Mouse (Mus musculus) ES-Bruce4 (cell line): ENCODE results near the gene Tchp. TPM values are rescaled to one million over a fixed set of nuclear protein-coding genes. Genes with fewer than 3 reads are reported as not detected.

ENCODE experiments used
- H3K27ac ChIP-seq: 2 replicates; pipeline ENCODE4 v1.5.1; 2012; ENCODE audit warnings: low read length, inconsistent platforms; ENCODE audit not compliant: insufficient read depth
- H3K27me3 ChIP-seq: 2 replicates; pipeline ENCODE4 v1.6.1; 2012; ENCODE audit warnings: mild to moderate bottlenecking, low read length, inconsistent platforms; ENCODE audit not compliant: control insufficient read depth, poor library complexity, insufficient read depth, severe bottlenecking
- H3K36me3 ChIP-seq: 2 replicates; pipeline ENCODE4 v1.6.1; 2012; ENCODE audit warnings: inconsistent platforms, mild to moderate bottlenecking, low read length, moderate library complexity; ENCODE audit not compliant: control insufficient read depth, poor library complexity, insufficient read depth, severe bottlenecking
- H3K4me1 ChIP-seq: one replicate; pipeline ENCODE4 v1.8.1; 2011; ENCODE audit warnings: low read length; ENCODE audit not compliant: control insufficient read depth, insufficient read depth
- H3K4me3 ChIP-seq: 2 replicates; pipeline ENCODE4 v1.5.1; 2011; ENCODE audit warnings: low read depth, mild to moderate bottlenecking, low read length
- H3K9ac ChIP-seq: 2 replicates; pipeline ENCODE4 v1.6.1; 2012; ENCODE audit warnings: low read depth, mild to moderate bottlenecking, inconsistent platforms; ENCODE audit not compliant: poor library complexity, severe bottlenecking
- H3K9me3 ChIP-seq: replicated peaks from 2 replicates; pipeline ENCODE4 v1.6.1; 2012; ENCODE audit warnings: mild to moderate bottlenecking, low read length, inconsistent platforms; ENCODE audit not compliant: control insufficient read depth, poor library complexity, insufficient read depth, severe bottlenecking
- CTCF ChIP-seq: IDR thresholded peaks from one replicate; pipeline ENCODE4 v1.8.1; 2011; ENCODE audit warnings: low read depth, low read length
- EP300 ChIP-seq: IDR thresholded peaks from 2 replicates; pipeline ENCODE4 v1.6.1; 2011; ENCODE audit warnings: low read depth, low read length; ENCODE audit not compliant: insufficient read depth
- POLR2A ChIP-seq: IDR thresholded peaks from one replicate; pipeline ENCODE4 v1.8.1; 2011; ENCODE audit warnings: low read length; ENCODE audit not compliant: insufficient read depth
- polyA plus RNA-seq: library from polyadenylated mRNA; stranded (reverse); fragments of >200 nt; gene quantifications from 2 replicates; pipeline ENCODE4 v1.2.4, GENCODE M21; 2011; ENCODE audit warnings: low read depth; ENCODE audit not compliant: missing spikeins, insufficient read depth, insufficient read length

Tchp gene
- polyA plus RNA-seq, 1 experiment = 11.2 TPM

DNA sequence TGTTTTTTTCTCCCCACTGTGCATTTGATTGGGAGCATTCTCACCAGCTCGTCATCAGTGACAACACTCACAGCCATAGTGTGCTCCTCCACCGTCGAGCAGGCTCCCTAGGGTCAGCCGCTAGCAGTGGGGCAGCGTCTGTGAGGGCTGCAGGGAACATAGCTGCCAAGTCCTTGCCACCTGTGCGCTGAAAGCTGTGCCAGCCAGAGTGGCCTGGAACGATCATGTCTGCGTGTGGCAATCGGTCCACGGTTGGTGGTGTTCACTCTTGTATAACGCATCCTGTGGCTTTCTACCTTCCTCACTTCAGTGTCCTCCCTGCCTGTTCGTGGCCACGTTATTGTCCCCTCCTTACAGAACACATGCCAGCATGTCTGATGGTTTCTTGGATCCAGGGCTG, 10.9 kb downstream of the Tchp start:
- peaks cover 12% of the 10 kb centered on the region; the same call in 1 of the 2 replicates for H3K36me3 ChIP-seq
- H3K27ac ChIP-seq = no peak overlapping the region
- peaks cover 2% of the 10 kb centered on the region for H3K4me1 ChIP-seq
- no peak overlapping the region for H3K4me3 ChIP-seq
- no peaks in the 10 kb centered on the region for H3K9me3 ChIP-seq
- no peak overlapping the region for H3K9ac ChIP-seq
- TF ChIP-seq CTCF (no peak), POLR2A (no peak), EP300 (no peak)
- no peaks in the 10 kb centered on the region for H3K27me3 ChIP-seq

DNA sequence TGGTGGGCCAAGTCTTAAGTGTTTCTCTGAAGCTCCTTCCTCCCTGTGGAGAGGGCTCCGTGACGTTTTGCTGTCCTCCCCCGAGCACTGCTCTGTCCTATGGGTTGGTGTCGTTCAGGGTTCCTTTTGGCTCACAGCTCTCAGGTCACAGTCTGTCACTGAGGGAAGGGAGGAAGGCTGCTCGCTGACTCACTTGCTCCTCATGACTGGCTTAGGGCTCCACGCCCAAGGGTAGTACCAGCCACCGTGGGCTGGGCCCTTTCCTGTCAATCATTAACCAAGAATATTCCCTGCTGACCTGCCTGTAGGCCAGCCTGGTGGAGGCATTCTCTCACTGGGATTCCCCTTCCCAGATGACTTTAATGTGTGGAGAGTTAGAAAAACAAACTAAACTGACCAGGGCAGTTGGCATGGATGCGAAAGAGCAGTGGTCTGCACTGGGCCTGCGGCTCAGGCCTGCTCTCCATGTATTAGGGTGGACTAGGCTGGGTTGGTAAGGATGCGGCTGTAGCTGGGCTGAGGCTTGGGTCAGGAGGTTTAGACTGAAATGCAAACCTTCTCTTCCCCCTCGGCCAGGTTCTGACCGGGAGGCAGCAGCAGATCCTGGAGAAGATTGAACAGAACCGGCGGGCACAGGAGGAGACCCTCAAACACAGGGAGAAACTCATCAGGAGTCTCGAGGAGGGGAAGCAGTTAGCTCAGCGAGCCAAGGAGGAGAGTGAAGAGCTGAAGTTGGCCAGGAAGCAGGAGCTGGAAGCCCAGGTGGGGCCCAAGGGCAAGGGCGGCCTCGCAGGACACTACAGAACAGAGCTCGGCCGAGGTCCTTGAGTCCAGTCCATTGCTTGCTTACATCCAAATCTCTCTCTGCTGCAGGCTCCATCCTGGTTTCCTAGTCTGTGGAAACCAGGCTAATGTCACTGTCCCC, 11.7 kb downstream of the Tchp start:
- H3K9ac ChIP-seq = no peak overlapping the region
- peaks cover 2% of the 10 kb centered on the region for H3K4me1 ChIP-seq
- no peak overlapping the region for H3K4me3 ChIP-seq
- TF ChIP-seq POLR2A (no peak), EP300 (no peak), CTCF (no peak)
- no peak overlapping the region for H3K27ac ChIP-seq
- no peaks in the 10 kb centered on the region for H3K9me3 ChIP-seq
- H3K27me3 ChIP-seq = no peaks in the 10 kb centered on the region
- peaks cover 12% of the 10 kb centered on the region; the same call in 1 of the 2 replicates for H3K36me3 ChIP-seq

DNA sequence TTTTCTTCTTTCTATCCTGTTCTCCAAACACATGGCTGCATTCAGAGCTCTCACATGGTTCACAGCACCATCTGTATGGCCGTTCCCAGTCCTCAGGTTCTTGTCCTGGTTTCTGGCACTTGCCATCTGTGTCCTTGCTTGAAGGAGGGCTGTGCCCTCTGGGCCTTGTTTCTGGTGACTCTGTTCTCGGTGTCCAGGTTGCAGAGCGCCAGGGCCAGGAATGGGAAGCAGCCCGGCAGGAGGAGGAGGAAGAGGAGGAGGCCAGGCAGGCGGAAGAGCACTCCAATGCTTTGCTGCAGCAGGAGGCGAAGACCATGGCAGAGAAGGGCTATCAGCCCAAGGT, 12.3 kb downstream of the Tchp start:
- Histone ChIP-seq H3K27ac (no peak overlapping the region), H3K4me1 (peaks cover 2% of the 10 kb centered on the region), H3K9me3 (no peaks in the 10 kb centered on the region), H3K9ac (no peak overlapping the region), H3K4me3 (no peak overlapping the region), H3K27me3 (no peaks in the 10 kb centered on the region), H3K36me3 (peaks cover 7% of the 10 kb centered on the region; the same call in 1 of the 2 replicates)
- TF ChIP-seq POLR2A = no peak
- TF ChIP-seq EP300 = no peak
- no peak for TF ChIP-seq CTCF

DNA sequence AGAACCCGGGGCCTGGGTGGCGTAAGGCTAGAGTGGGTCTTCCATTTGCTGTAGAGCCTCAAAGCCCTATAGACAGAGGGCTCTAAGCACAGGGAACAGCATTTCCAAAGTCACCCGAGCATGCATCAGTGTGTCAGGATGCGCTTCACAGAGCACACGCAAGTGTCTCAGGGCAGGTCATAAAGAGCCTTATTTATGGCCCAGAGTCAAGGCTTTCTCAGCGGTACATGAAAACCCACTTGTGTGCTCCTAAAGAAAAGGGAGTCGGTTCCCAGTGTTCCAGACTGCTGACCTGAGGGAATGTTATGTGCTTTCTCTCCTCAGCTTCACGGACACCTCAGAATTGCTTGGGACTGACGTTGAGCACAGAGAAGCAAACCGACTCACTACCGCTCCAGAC, 13.2 kb downstream of the Tchp start:
- Histone ChIP-seq H3K36me3 (0 out of 2 replicates have a peak, but pooled peaks cover 5% of the 10 kb centered on the region), H3K27me3 (no peaks in the 10 kb centered on the region), H3K4me1 (peaks cover 2% of the 10 kb centered on the region), H3K9ac (no peak overlapping the region), H3K27ac (no peak overlapping the region), H3K9me3 (no peaks in the 10 kb centered on the region), H3K4me3 (no peak overlapping the region)
- TF ChIP-seq CTCF (no peak), EP300 (no peak), POLR2A (no peak)

DNA sequence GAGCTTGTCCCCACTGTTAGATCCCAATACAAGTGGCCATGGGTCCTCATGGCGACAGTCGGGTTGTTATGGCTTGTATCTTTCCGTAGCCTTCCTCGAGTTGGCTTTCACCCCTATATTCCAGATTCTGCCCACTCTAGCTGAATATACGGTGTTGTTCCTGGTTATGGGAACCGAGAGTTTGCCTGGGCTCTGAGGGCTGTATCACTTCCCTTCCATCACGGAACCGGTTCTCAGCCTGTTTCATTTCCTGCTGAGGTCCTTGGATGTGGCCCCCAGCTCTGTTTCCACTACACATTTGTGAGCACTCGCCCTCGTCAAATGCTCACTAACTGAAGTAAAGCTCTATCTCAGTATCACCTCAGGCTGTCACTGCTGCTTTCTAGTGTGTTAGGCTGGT, 14.4 kb downstream of the Tchp start:
- H3K9me3 ChIP-seq = no peaks in the 10 kb centered on the region
- no peak overlapping the region for H3K4me3 ChIP-seq
- TF ChIP-seq CTCF (no peak), EP300 (no peak), POLR2A (no peak)
- peaks cover 2% of the 10 kb centered on the region for H3K4me1 ChIP-seq
- H3K27me3 ChIP-seq = no peaks in the 10 kb centered on the region
- no peak overlapping the region for H3K9ac ChIP-seq
- H3K27ac ChIP-seq = no peak overlapping the region
- H3K36me3 ChIP-seq = 0 out of 2 replicates have a peak, but pooled peaks cover 5% of the 10 kb centered on the region

DNA sequence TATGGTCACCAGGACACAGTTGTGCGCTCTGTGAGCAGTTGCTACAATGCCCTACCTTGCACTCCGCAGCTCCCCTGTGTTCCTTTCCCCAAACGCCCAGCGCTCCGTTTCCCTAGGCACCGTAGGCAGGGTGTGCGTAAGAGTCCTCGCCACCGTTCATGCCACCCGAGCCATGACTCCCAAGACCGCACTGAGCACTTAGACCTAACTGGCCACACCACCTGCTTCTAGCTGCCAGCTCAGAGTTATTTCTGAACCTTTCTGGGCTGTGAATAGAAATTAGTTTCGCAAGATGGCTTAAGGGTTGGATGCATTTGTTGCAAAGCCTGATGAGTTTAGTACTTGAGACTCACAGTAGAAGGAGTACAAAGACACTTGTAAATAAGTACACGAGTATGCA, 15.3 kb downstream of the Tchp start:
- Histone ChIP-seq H3K9ac (no peak overlapping the region), H3K27ac (no peak overlapping the region), H3K4me1 (no peaks in the 10 kb centered on the region), H3K27me3 (no peaks in the 10 kb centered on the region), H3K9me3 (no peaks in the 10 kb centered on the region), H3K36me3 (0 out of 2 replicates have a peak, but pooled peaks cover 5% of the 10 kb centered on the region), H3K4me3 (no peak overlapping the region)
- no peak for TF ChIP-seq EP300
